Mouse (Mus musculus) liver, embryonic 14.5 days (tissue): ENCODE data around the gene R3hdm1. TPM values are rescaled to one million over a fixed set of nuclear protein-coding genes. Genes with fewer than 3 reads are reported as not detected.

Experiments used
- ATAC-seq: fragments of 200-750 bp; cut with Nextera tagmentation; 2 replicates; pipeline ENCODE4 v1.8.0; 2017; ENCODE audit warnings: moderate number of reproducible peaks, mild to moderate bottlenecking, moderate library complexity; ENCODE audit not compliant: insufficient read depth
- DNase-seq, 3 experiments: peaks; one replicate each; pipeline ENCODE4 v3.0.0-alpha.2; 2012 to 2013; ENCODE audit warnings: low read depth in 3 of 3, low spot score in 3 of 3
- H3K27ac ChIP-seq: fragments of 300-500 bp; sonication (generic); 2 replicates; pipeline ENCODE4 v1.5.1; 2014; ENCODE audit warnings: moderate library complexity, mild to moderate bottlenecking, control low read depth, inconsistent platforms
- H3K27me3 ChIP-seq: fragments of 300-500 bp; sonication (generic); 2 replicates; pipeline ENCODE4 v1.6.1; 2014; ENCODE audit warnings: mild to moderate bottlenecking, low read length, moderate library complexity; ENCODE audit not compliant: control insufficient read depth, insufficient read depth
- H3K36me3 ChIP-seq: fragments of 300-500 bp; sonication (generic); replicated peaks from 2 replicates; pipeline ENCODE4 v1.6.1; 2014; ENCODE audit warnings: low read depth; ENCODE audit not compliant: control insufficient read depth, insufficient read depth
- H3K4me1 ChIP-seq, 2 experiments: fragments of 200-500 bp in 1 of 2; fragments of 300-500 bp in 1 of 2; sonication (generic) in 1 of 2; replicated peaks; 2 replicates each; pipeline ENCODE4 v1.6.1; 2012 to 2014; ENCODE audit warnings: antibody characterized with exemption in 1 of 2, inconsistent platforms in 1 of 2, low read length in 1 of 2; ENCODE audit not compliant: control insufficient read depth in 2 of 2, insufficient read depth in 2 of 2
- H3K4me2 ChIP-seq: fragments of 300-500 bp; sonication (generic); 2 replicates; pipeline ENCODE4 v1.6.1; 2014; ENCODE audit warnings: low read depth, mild to moderate bottlenecking, control low read depth, moderate library complexity
- H3K4me3 ChIP-seq, 2 experiments: fragments of 200-500 bp in 1 of 2; fragments of 300-500 bp in 1 of 2; sonication (generic) in 1 of 2; 2 replicates each; pipeline ENCODE4 v1.5.1; 2012 to 2014; ENCODE audit warnings: low read depth in 2 of 2, low read length in 2 of 2, mild to moderate bottlenecking in 2 of 2, control low read depth in 1 of 2, inconsistent platforms in 1 of 2, moderate library complexity in 1 of 2; ENCODE audit not compliant: insufficient read depth in 1 of 2
- H3K9ac ChIP-seq: fragments of 300-500 bp; sonication (generic); replicated peaks from 2 replicates; pipeline ENCODE4 v1.6.1; 2014; ENCODE audit warnings: mild to moderate bottlenecking, control low read depth, moderate library complexity
- H3K9me3 ChIP-seq: fragments of 300-500 bp; sonication (generic); 2 replicates; pipeline ENCODE4 v1.6.1; 2016; ENCODE audit warnings: low read length, mixed read lengths; ENCODE audit not compliant: control insufficient read depth
- CTCF ChIP-seq: IDR thresholded peaks from 2 replicates; pipeline ENCODE4 v1.5.1; 2016; ENCODE audit warnings: antibody characterized with exemption, low read depth, control low read depth
- EP300 ChIP-seq: IDR thresholded peaks from 2 replicates; pipeline ENCODE4 v1.6.1; 2016; ENCODE audit warnings: antibody characterized with exemption, low read depth
- WGBS: fragments of 180-500 bp; shearing (Covaris S2); extraction: QIAGEN DNeasy Blood & Tissue Kit; methylation state at CpG from one replicate; pipeline ENCODE4 v1.1.7; 2014; ENCODE audit not compliant: insufficient replicate concordance; 5-methylcytosine and 5-hydroxymethylcytosine counted together
- polyA plus RNA-seq, 2 experiments: library from polyadenylated mRNA; depleted of rRNA in 1 of 2; stranded (reverse) in 1 of 2; unstranded in 1 of 2; fragments of >200 nt; fragmentation: Nextera tagmentation in 1 of 2; extraction: Ambion mirVana in 1 of 2; gene quantifications; 2 replicates each; pipeline versions ENCODE4 v1.2.1 to v1.2.3; 2012 to 2014

The R3hdm1 gene
- polyA plus RNA-seq (2012; rRNA removed) (19.7 and 20.3 TPM in 2 replicates), polyA plus RNA-seq (2014; fragmentation: Nextera tagmentation; extraction: Ambion mirVana) (32.6 and 32.8 TPM in 2 replicates)

- H3K4me1 ChIP-seq, result peaks cover 5 to 6% of the 10 kb centered on the region in 2 experiments
- H3K9ac ChIP-seq, result peak within 1 kb of the TSS; percentile 98
- WGBS, result under 1% methylated on average over 43 of the region's 43 CpGs
- ATAC-seq (peak; percentile 91), DNase-seq (peak; percentile 99 to 100 (median 100))
- no peaks in the 10 kb centered on the region for H3K36me3 ChIP-seq
- no peaks in the 10 kb centered on the region for H3K9me3 ChIP-seq
- peak within 1 kb of the TSS; percentile 80 for H3K4me2 ChIP-seq
- peak within 1 kb of the TSS; percentile 99 for H3K4me3 ChIP-seq
- H3K27ac ChIP-seq, result peak within 1 kb of the TSS; percentile 89
- no peaks in the 10 kb centered on the region for H3K27me3 ChIP-seq
- no peak; the same call in 1 of the 2 replicates for TF ChIP-seq EP300
- TF ChIP-seq CTCF, result no peak
These were observed at the start of gene R3hdm1, which contains the start of gene Zranb3 for GRCm38 (mm10) chr1:128102641-128103461. Gene R3hdm1, plus strand, starts transcription at chr1:128103301. Gene Zranb3, minus strand, starts transcription at chr1:128103047.

- peaks cover 0 to 7% of the 10 kb centered on the region in 2 experiments; a peak in 2 of 4 replicates for H3K4me1 ChIP-seq
- H3K9ac ChIP-seq, result no peak overlapping the region
- H3K4me3 ChIP-seq, result no peak overlapping the region
- H3K27ac ChIP-seq, result no peak overlapping the region
- no peak overlapping the region for H3K4me2 ChIP-seq
- no peaks in the 10 kb centered on the region for H3K36me3 ChIP-seq
- H3K27me3 ChIP-seq, result no peaks in the 10 kb centered on the region
- TF ChIP-seq EP300 (no peak), CTCF (no peak)
- ATAC-seq (no peak), DNase-seq (no peak)
- H3K9me3 ChIP-seq, result no peaks in the 10 kb centered on the region
- WGBS, result 86% methylated on average over 4 of the region's 4 CpGs
These were observed 45.8 kb upstream of the R3hdm1 start for GRCm38 (mm10) chr1:128057269-128057668.

- no peak for ATAC-seq
- WGBS, result 84% methylated on average over 5 of the region's 5 CpGs
- no peaks in the 10 kb centered on the region for H3K27me3 ChIP-seq
These were observed 44.5 kb upstream of the R3hdm1 start for GRCm38 (mm10) chr1:128058625-128059024.

GRCm38 (mm10) chr1:128060655-128061344, 42.3 kb upstream of the R3hdm1 start:
- Histone ChIP-seq H3K4me3 (no peak overlapping the region), H3K4me1 (peaks cover 0 to 7% of the 10 kb centered on the region in 2 experiments; a peak in 2 of 4 replicates), H3K9me3 (no peaks in the 10 kb centered on the region), H3K27me3 (no peaks in the 10 kb centered on the region), H3K9ac (no peak overlapping the region), H3K36me3 (no peaks in the 10 kb centered on the region), H3K4me2 (no peak overlapping the region), H3K27ac (no peak overlapping the region)
- no peak for TF ChIP-seq EP300
- TF ChIP-seq CTCF, result no peak
- DNase-seq (no peak), ATAC-seq (no peak)
- 54% methylated on average over 8 of the region's 8 CpGs for WGBS

More at GRCm38 (mm10) chr1:128058625-128059024, 44.5 kb upstream of the R3hdm1 start:
- H3K9me3 ChIP-seq, result no peaks in the 10 kb centered on the region
- TF ChIP-seq EP300 (no peak), CTCF (no peak)
- no peak overlapping the region for H3K27ac ChIP-seq
- no peak for DNase-seq
- H3K36me3 ChIP-seq, result no peaks in the 10 kb centered on the region
- no peak overlapping the region for H3K9ac ChIP-seq
- H3K4me2 ChIP-seq, result no peak overlapping the region
- peaks cover 0 to 7% of the 10 kb centered on the region in 2 experiments; a peak in 2 of 4 replicates for H3K4me1 ChIP-seq
- no peak overlapping the region for H3K4me3 ChIP-seq

GRCm38 (mm10) chr1:128061401-128061800, 41.7 kb upstream of the R3hdm1 start:
- 63% methylated on average over 1 of the region's 1 CpGs for WGBS
- H3K4me1 ChIP-seq, result peaks cover 0 to 7% of the 10 kb centered on the region in 2 experiments; a peak in 2 of 4 replicates
- no peak overlapping the region for H3K4me3 ChIP-seq
- no peak for ATAC-seq
- H3K4me2 ChIP-seq, result no peak overlapping the region
- no peaks in the 10 kb centered on the region for H3K27me3 ChIP-seq
- H3K36me3 ChIP-seq, result no peaks in the 10 kb centered on the region
- no peaks in the 10 kb centered on the region for H3K9me3 ChIP-seq
- H3K9ac ChIP-seq, result no peak overlapping the region
- no peak overlapping the region for H3K27ac ChIP-seq
- no peak for TF ChIP-seq EP300
- TF ChIP-seq CTCF, result no peak
- no peak for DNase-seq
